Mouse (Mus musculus): ENCODE measurements at regions not wholly inside any gene's neighbourhood (a gene's known extent, or its start where the extent isn't known, plus 50 kb on each side); places are given as distances from the start of the nearest gene placed in this dataset.

GRCm38 (mm10) chr16:20820939-20821338, 86.6 kb upstream of the Thpo start:
- Histone ChIP-seq H3K4me1 (ENCODE audit: control insufficient read depth in 2 of 2, insufficient read depth in 2 of 2, low read length in 2 of 2, poor library complexity in 1 of 2) (peaks cover 8 to 10% of the 10 kb centered on the region in 2 experiments; a peak in 3 of 4 replicates), H3K36me3 (ENCODE audit: control insufficient read depth, insufficient read depth, low read length, poor library complexity, severe bottlenecking) (no peaks in the 10 kb centered on the region), H3K4me3 (ENCODE audit: insufficient read depth in 1 of 2, low read depth in 1 of 2, low read length in 2 of 2, poor library complexity in 1 of 2, severe bottlenecking in 1 of 2) (no peak overlapping the region), H3K9ac (ENCODE audit: insufficient read depth, low read depth, low read length, poor library complexity, severe bottlenecking) (no peak overlapping the region), H3K27ac (ENCODE audit: insufficient read depth, low read depth, low read length, poor library complexity, severe bottlenecking) (no peak overlapping the region), H3K9me3 (ENCODE audit: control insufficient read depth, insufficient read depth, low read depth, low read length) (no peaks in the 10 kb centered on the region)
- in situ Hi-C loops (cut with MboI; ENCODE audit: low sequenced_read_pairs in 2 of 2, unreplicated experiment in 2 of 2) = no loop called here
- no peak for TF ChIP-seq MAFK (IDR thresholded peaks at IDR 0.05; ENCODE audit: insufficient read depth, low read depth, low read length)
- TF ChIP-seq ZNF384 (IDR thresholded peaks at IDR 0.05; ENCODE audit: low read depth, low read length) = no peak
- no peak for TF ChIP-seq ZC3H11A (IDR thresholded peaks at IDR 0.05; ENCODE audit: borderline replicate concordance, low read depth, low read length)
- no peak for TF ChIP-seq CHD2 (IDR thresholded peaks at IDR 0.05; ENCODE audit: low read depth, low read length)
- TF ChIP-seq HCFC1 (IDR thresholded peaks at IDR 0.05; ENCODE audit: borderline replicate concordance, insufficient read depth, low read length) = no peak
- no peak for DNase-seq (ENCODE audit: low read depth, low spot score)

- H3K4me1 ChIP-seq (ENCODE audit: control insufficient read depth in 2 of 2, insufficient read depth in 2 of 2, low read length in 2 of 2, poor library complexity in 1 of 2) = peaks cover 8 to 10% of the 10 kb centered on the region in 2 experiments; a peak in 3 of 4 replicates
- H3K9ac ChIP-seq (ENCODE audit: insufficient read depth, low read depth, low read length, poor library complexity, severe bottlenecking) = no peak overlapping the region
- 0 out of 2 replicates have a peak, but pooled peaks cover 2% of the 10 kb centered on the region for H3K9me3 ChIP-seq (ENCODE audit: control insufficient read depth, insufficient read depth, low read depth, low read length)
- H3K36me3 ChIP-seq (ENCODE audit: control insufficient read depth, insufficient read depth, low read length, poor library complexity, severe bottlenecking) = no peaks in the 10 kb centered on the region
- TF ChIP-seq CHD2 (IDR thresholded peaks at IDR 0.05; ENCODE audit: low read depth, low read length) (no peak), ZNF384 (IDR thresholded peaks at IDR 0.05; ENCODE audit: low read depth, low read length) (no peak), HCFC1 (IDR thresholded peaks at IDR 0.05; ENCODE audit: borderline replicate concordance, insufficient read depth, low read length) (no peak), ZC3H11A (IDR thresholded peaks at IDR 0.05; ENCODE audit: borderline replicate concordance, low read depth, low read length) (no peak), MAFK (IDR thresholded peaks at IDR 0.05; ENCODE audit: insufficient read depth, low read depth, low read length) (no peak)
- no peak overlapping the region; a peak in 1 of 4 replicates for H3K4me3 ChIP-seq (ENCODE audit: insufficient read depth in 1 of 2, low read depth in 1 of 2, low read length in 2 of 2, poor library complexity in 1 of 2, severe bottlenecking in 1 of 2)
- no peak for DNase-seq (ENCODE audit: low read depth, low spot score)
- peak overlapping the region; percentile 2; the same call in 1 of the 2 replicates for H3K27ac ChIP-seq (ENCODE audit: insufficient read depth, low read depth, low read length, poor library complexity, severe bottlenecking)
- in situ Hi-C loops (cut with MboI; ENCODE audit: low sequenced_read_pairs in 2 of 2, unreplicated experiment in 2 of 2) = no loop called here
Measured at GRCm38 (mm10) chr16:20819568-20819967, 85.3 kb upstream of the Thpo start.

GRCm38 (mm10) chr16:20818711-20819189, 84.4 kb upstream of the Thpo start:
- TF ChIP-seq MAFK (IDR thresholded peaks at IDR 0.05; ENCODE audit: insufficient read depth, low read depth, low read length) = no peak
- no peak for TF ChIP-seq HCFC1 (IDR thresholded peaks at IDR 0.05; ENCODE audit: borderline replicate concordance, insufficient read depth, low read length)
- TF ChIP-seq CHD2 (IDR thresholded peaks at IDR 0.05; ENCODE audit: low read depth, low read length) = no peak
- no peak for TF ChIP-seq ZNF384 (IDR thresholded peaks at IDR 0.05; ENCODE audit: low read depth, low read length)
- no peak for TF ChIP-seq ZC3H11A (IDR thresholded peaks at IDR 0.05; ENCODE audit: borderline replicate concordance, low read depth, low read length)
- Histone ChIP-seq H3K27ac (ENCODE audit: insufficient read depth, low read depth, low read length, poor library complexity, severe bottlenecking) (peak overlapping the region; percentile 3; the same call in 1 of the 2 replicates), H3K36me3 (ENCODE audit: control insufficient read depth, insufficient read depth, low read length, poor library complexity, severe bottlenecking) (no peaks in the 10 kb centered on the region), H3K9ac (ENCODE audit: insufficient read depth, low read depth, low read length, poor library complexity, severe bottlenecking) (no peak overlapping the region; the same call in 1 of the 2 replicates), H3K4me1 (ENCODE audit: control insufficient read depth in 2 of 2, insufficient read depth in 2 of 2, low read length in 2 of 2, poor library complexity in 1 of 2) (peaks cover 8 to 10% of the 10 kb centered on the region in 2 experiments; a peak in 3 of 4 replicates), H3K4me3 (ENCODE audit: insufficient read depth in 1 of 2, low read depth in 1 of 2, low read length in 2 of 2, poor library complexity in 1 of 2, severe bottlenecking in 1 of 2) (no peak overlapping the region), H3K9me3 (ENCODE audit: control insufficient read depth, insufficient read depth, low read depth, low read length) (0 out of 2 replicates have a peak, but pooled peaks cover 2% of the 10 kb centered on the region)
- in situ Hi-C loops (cut with MboI; ENCODE audit: low sequenced_read_pairs in 2 of 2, unreplicated experiment in 2 of 2) = no loop called here
- DNase-seq (ENCODE audit: low read depth, low spot score) = no peak

- Histone ChIP-seq H3K36me3 (ENCODE audit: control insufficient read depth, insufficient read depth, low read length, poor library complexity, severe bottlenecking) (no peaks in the 10 kb centered on the region), H3K27ac (ENCODE audit: insufficient read depth, low read depth, low read length, poor library complexity, severe bottlenecking) (no peak overlapping the region; the same call in 1 of the 2 replicates), H3K4me3 (ENCODE audit: insufficient read depth in 1 of 2, low read depth in 1 of 2, low read length in 2 of 2, poor library complexity in 1 of 2, severe bottlenecking in 1 of 2) (no peak overlapping the region), H3K4me1 (ENCODE audit: control insufficient read depth in 2 of 2, insufficient read depth in 2 of 2, low read length in 2 of 2, poor library complexity in 1 of 2) (peaks cover 5 to 7% of the 10 kb centered on the region in 2 experiments; a peak in 2 of 4 replicates), H3K9ac (ENCODE audit: insufficient read depth, low read depth, low read length, poor library complexity, severe bottlenecking) (no peak overlapping the region), H3K9me3 (ENCODE audit: control insufficient read depth, insufficient read depth, low read depth, low read length) (0 out of 2 replicates have a peak, but pooled peaks cover 2% of the 10 kb centered on the region)
- in situ Hi-C loops (cut with MboI; ENCODE audit: low sequenced_read_pairs in 2 of 2, unreplicated experiment in 2 of 2) = no loop called here
- no peak for TF ChIP-seq ZC3H11A (IDR thresholded peaks at IDR 0.05; ENCODE audit: borderline replicate concordance, low read depth, low read length)
- no peak for TF ChIP-seq MAFK (IDR thresholded peaks at IDR 0.05; ENCODE audit: insufficient read depth, low read depth, low read length)
- no peak for TF ChIP-seq ZNF384 (IDR thresholded peaks at IDR 0.05; ENCODE audit: low read depth, low read length)
- no peak for TF ChIP-seq CHD2 (IDR thresholded peaks at IDR 0.05; ENCODE audit: low read depth, low read length)
- no peak for TF ChIP-seq HCFC1 (IDR thresholded peaks at IDR 0.05; ENCODE audit: borderline replicate concordance, insufficient read depth, low read length)
- DNase-seq (ENCODE audit: low read depth, low spot score) = no peak
Measured at GRCm38 (mm10) chr16:20814976-20815375, 80.7 kb upstream of the Thpo start.
